Mouse (Mus musculus): ENCODE measurements at regions not wholly inside any gene's neighbourhood (a gene's known extent, or its start where the extent isn't known, plus 50 kb on each side); places are given as distances from the start of the nearest gene placed in this dataset. TPM values are rescaled to one million over a fixed set of nuclear protein-coding genes. Genes with fewer than 3 reads are reported as not detected.

DNA sequence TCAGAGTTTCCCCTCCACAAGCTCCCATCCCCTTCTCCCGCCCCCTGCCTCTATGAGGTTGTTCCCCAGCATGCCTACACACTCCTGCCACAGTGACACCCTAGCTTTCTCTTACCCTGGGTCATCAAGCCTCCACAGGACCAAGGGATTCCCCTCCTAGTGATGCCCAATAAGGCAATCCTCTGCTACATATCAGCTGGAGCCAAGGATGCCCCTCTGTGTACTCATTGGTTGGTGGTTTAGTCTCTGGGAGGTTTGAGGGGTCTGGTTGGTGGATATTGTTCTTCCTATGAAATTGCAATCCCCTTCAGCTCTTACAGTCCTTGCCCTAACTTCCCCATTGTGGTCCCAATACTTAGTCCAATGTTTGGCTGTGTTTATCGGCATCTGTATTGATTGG lies 317.4 kb upstream of the Olfr161 start:
- ATAC-seq (ENCODE audit: low FRiP score, low TSS enrichment), result no peak
- Histone ChIP-seq H3K9ac (ENCODE audit: low read length) (no peak overlapping the region), H3K27me3 (ENCODE audit: control insufficient read depth, insufficient read depth, low read length) (no peaks in the 10 kb centered on the region), H3K27ac (replicated peaks) (no peak overlapping the region), H3K4me3 (ENCODE audit: low read depth, low read length) (no peak overlapping the region), H3K36me3 (ENCODE audit: control insufficient read depth, insufficient read depth, low read length) (no peaks in the 10 kb centered on the region), H3K4me1 (replicated peaks; ENCODE audit: control insufficient read depth, insufficient read depth) (no peaks in the 10 kb centered on the region), H3K9me3 (ENCODE audit: control insufficient read depth, low read length) (peaks cover 10% of the 10 kb centered on the region), H3K4me2 (replicated peaks; ENCODE audit: low read depth) (no peak overlapping the region)
- DNase-seq (ENCODE audit: low spot score), result no peak
- WGBS, result 84% methylated on average over 2 of the region's 2 CpGs
- TF ChIP-seq EP300 (optimal IDR thresholded peaks at IDR 0.05) (no peak), CTCF (IDR thresholded peaks at IDR 0.05; ENCODE audit: low read depth) (no peak)

Small RNA genes in the stretch of these regions (microRNA-seq; reads per million reads assigned to microRNA genes)
- gene Gm23215, result not detected

Data from stomach, postnatal 0 days (tissue).